Mouse (Mus musculus): ENCODE results near the gene Pard3. TPM values are rescaled to one million over a fixed set of nuclear protein-coding genes. Genes with fewer than 3 reads are reported as not detected.

The Pard3 gene
- total RNA-seq, 2 experiments from 2014 or later, result 14.4 to 21.6 TPM

DNA sequence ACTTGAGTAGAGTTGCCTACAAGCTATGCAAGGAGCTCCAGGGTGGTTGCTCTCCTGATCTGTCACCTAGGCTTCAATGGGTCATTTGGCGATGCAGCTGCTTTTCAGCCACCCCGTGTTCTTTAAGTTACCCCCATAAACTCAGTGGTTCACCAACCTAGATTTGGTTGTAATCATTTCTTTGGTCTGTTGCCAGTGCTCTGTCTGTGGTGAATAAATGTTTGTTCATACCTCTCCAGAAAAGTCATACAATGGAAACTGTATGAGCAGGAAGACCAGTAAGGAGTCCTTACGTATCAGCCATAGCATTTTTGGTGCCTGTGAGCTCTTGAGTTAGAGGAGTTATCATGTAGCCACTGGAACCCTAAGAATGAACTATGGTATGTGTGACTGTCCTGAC, 17.6 kb downstream of the Pard3 start:
- intact Hi-C loops (cut with DNase I), result no loop called here
- DNase-seq (ENCODE audit: low spot score in 2 of 2), result no peak

DNA sequence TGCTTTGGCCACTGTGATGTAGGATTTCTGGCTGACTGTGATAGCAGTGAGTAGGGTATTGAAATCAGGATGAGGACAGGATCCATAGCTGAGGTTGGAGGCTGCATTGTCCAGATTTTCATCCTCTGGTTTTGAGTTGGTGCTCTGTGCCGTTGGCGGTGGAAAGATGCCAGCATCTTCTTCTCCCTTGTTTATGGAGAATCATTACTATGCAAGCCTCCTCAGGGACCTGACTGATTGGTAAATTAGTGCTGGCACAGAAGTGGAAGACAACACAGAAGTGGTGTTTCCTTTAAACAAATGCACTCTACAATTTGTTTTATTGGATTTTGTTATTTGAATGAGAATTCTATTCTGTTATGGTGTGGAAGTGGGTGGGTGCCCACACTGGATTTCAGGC, 18.8 kb downstream of the Pard3 start:
- no peak for DNase-seq (ENCODE audit: low spot score in 2 of 2)
- intact Hi-C loops (cut with DNase I), result no loop called here

DNA sequence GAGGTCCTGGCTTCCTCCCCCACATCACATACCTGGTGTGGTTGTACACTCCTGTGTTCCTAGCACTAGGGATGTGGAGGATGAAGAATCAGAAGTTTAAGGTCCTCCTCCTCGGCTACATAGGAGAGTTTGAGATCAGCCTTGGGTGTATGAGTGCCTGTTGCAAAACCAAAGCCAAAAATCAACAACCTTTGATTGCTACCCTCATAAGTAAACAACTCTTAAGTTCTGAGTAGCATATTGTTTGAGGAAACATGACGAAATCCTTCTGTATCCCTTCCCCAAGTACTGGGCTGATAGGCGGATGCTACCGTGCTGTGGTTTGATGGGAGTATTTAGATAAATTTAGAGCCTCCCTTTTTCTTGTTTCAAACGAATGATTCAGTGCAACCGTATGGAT, 20.9 kb downstream of the Pard3 start:
- intact Hi-C loops (cut with DNase I), result no loop called here
- no peak for DNase-seq (ENCODE audit: low spot score in 2 of 2)

DNA sequence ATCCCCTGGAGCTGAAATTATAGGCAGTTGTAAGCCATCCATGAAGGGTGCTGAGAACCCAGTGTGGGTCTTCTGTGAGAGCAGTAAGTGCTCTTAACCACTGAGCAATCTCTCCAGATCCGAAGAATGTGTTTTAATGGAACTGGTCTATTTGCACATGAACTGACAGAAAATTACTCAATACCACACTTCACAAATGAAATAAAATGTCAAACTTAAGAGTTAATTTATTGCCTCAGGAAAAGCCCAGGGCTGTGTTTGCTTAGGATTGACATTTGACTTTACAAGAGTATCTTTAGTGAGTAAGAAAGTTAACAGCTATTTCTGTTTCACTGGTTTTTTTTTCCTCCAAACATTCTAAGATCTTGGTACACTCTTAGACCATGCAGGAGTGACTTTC, 23.7 kb downstream of the Pard3 start:
- no peak for DNase-seq (ENCODE audit: low spot score in 2 of 2)
- intact Hi-C loops (cut with DNase I), result no loop called here

DNA sequence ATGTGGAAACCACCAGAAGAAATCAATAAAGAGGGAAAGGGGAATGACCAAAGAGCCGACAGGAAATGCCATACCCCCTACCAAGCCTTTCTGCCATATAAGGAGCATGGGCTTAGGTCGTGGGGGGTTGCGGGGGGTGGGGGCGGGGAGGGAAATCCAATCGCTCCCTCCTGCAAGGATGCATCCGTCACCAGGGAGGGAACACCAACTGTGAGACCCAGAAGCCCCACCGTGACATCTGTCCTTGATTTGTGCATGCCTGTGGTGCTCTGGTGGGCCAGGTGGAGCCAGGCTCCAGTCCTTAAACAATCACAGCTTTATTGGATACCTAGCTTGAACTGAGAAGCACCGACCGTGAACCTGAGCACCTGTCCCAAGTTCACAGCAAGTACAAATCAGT, 24.7 kb downstream of the Pard3 start:
- no peak for DNase-seq (ENCODE audit: low spot score in 2 of 2)
- intact Hi-C loops (cut with DNase I), result no loop called here

DNA sequence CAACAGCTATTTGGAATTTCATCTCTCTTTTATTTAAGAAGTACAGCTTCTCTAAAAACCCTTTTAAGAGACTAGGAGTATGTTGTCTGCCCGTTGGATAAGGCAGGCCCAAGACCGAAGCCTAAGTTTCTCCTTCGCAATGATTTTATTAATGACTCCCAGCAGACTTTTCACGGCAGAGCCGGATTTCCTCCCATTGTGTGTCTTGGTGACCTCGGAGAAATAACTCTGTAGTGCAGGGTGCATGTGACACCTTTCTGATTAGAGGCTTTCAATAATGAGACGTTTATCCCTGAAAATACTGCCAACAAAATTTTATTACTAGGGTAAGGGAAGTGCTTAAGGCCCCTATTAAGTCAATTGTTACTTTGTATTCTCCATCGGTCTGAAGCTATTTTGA, 25.3 kb downstream of the Pard3 start:
- intact Hi-C loops (cut with DNase I), result no loop called here

DNA sequence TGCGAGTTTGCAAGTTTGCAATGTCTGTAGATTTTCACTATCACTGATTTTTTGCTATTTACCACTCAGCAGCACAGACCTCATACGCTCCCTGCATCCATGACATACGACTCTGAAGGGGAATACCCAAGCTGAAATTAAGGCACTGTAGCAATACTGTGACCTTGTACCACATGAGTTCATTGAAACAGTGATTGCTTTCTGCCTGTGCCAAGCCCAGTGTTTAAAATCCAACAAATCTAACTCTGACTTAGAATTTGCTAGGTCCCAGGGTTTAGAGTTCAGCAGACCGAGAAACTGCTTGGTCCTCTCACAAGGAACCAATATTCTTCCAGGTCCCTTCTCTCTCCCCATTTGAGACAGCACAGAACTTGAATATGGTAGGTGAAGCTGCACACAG, 26.7 kb downstream of the Pard3 start:
- intact Hi-C loops (cut with DNase I), result no loop called here
- DNase-seq (ENCODE audit: low spot score in 2 of 2), result no peak

More for the DNA sequence above, 25.3 kb downstream of the Pard3 start:
- DNase-seq (ENCODE audit: low spot score in 2 of 2), result no peak

DNA sequence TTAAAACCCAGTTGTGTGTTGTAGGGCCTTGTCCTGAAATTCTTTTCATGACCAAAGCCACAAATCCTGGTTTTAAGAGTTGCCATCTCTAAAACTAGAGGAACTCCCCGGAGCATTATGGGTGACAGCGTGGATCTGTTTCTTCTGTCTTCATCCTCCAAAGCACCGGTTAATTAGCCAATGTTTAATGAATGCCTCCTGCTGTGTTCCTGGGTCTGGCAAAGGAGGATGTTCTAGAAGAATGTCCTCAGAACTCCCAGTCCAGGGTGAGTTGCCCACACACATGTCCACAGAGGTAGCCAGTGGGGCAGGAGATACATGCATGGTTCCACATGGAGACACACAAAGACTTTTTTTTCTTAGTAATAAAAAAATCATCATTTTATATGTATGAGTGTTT, 28.2 kb downstream of the Pard3 start:
- intact Hi-C loops (cut with DNase I), result no loop called here
- DNase-seq (ENCODE audit: low spot score in 2 of 2), result no peak

DNA sequence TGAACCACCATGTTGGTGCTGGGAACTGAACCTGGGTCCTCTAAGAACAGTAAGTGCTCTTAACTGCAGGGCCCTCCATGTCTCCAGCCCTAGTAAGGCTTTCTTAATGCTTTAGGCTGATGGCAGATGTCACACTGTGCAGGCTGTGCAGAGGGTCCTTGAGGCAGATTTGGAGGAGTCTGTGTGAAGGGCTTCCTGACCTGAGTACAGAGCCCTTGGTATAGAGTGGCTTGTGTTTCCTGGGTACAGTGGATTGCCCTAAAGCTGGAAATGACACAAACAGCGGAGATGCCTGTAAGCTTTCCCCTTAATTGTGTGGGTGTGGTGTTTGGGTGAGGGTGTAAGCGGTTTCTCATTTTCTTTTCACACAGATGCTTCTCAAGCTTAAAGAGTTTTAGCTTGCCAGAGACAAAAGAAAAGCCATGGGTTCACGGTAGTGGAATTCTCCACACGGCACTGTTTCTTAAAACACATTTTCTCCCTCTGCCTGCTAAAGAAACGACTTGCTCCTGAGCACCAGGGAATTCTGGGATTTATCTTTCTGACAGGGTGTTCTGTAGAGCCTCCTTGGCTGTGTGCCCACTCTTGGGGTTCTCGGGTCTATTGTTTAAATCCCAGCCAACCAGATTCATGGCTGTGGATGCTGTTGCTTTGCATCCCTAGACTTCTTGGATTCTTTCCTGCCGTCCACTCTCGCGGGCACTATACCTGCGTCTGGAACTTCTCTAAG, 28.9 kb downstream of the Pard3 start:
- DNase-seq (ENCODE audit: low spot score in 2 of 2), result peak; percentile 12 to 13

DNA sequence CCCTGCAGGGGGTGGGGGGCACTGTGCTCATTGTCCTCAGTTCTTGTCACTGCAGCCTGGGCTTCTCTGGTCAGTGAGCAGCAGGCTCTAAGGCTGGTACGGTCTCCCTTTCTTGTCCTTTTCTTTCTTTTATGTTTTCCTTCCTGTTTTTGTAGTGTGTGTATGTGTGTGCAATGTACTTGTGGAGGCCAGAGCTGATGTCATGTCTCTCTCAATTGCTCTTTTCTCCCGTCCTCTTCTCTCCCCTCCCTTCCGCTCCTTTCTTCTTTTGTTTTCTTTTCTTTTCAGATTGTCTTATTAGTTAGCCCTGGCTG, 29.4 kb downstream of the Pard3 start:
- intact Hi-C loops (cut with DNase I), result no loop called here
- no peak for DNase-seq (ENCODE audit: low spot score in 2 of 2)

More for the DNA sequence above, 28.9 kb downstream of the Pard3 start:
- intact Hi-C loops (cut with DNase I), result no loop called here

DNA sequence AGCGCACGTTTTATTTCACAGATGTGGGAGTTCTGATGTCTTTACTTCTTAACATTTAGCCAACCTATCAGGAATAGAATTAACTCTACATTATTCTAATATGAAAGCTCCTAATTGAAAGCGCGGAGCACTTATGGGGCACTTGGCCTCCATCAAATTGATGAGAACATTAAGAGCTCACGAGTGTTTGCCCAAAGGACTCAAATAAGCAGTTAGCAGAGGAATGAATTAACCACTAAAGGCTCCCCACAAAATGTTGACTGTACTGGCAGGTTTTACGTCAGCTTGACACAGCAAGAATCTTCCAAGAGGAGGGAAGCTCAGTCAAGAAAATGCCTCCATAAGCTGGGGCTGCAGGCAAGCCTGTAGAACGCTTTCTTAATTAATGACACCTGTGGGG, 32.1 kb downstream of the Pard3 start:
- DNase-seq (ENCODE audit: low spot score in 2 of 2), result no peak
- intact Hi-C loops (cut with DNase I), result no loop called here

DNA sequence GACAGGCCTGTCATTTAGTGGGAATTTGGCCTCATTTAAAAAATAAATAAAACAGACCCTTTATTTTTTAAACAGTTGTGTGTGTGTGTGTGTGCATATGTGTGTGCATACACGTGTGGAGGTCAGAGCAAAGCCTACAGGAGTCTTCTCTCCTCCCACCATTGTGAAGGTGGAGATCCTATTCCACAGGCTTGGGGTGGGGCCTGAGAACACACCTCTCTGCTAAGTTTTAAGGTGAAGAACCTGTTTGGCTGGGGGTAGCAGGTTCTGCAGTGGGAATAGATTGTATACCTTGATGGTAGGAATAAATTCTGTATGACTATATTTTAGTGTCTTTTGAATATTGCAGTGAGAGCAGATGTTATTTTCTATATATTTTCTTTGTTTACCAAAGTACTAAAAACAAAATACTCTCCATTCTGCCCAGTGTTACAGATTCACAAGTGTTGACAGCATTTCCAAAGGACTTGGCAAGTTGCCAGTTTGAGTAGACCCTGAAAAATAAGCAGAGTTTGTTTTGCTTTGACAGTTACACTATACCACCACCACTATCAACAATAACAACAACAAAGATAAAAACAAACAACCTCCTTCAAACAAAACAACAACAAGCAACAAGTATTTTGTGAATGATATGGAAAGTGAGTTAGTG, 35.9 kb downstream of the Pard3 start:
- intact Hi-C loops (cut with DNase I), result no loop called here
- DNase-seq (ENCODE audit: low spot score in 2 of 2), result no peak

DNA sequence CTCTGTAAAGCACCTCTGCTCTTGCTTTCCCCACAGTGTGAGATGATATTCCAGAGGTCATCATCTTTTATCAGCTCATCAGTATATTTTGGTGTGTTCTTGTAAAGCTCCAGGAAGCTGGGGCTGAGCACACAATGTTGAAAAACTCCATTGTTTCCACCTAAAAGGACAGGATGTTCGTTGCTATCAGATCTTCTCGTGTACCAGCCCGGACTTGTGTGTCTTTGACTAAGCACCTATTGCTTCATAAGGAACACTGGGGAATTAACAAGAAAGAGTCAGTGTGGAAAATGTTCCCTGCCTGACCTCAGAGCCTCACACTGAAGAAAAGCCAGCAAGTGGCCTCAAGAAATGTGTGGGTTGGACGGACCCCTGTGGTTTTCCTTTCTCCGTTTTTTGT, 39.6 kb downstream of the Pard3 start:
- no peak for DNase-seq (ENCODE audit: low spot score in 2 of 2)

DNA sequence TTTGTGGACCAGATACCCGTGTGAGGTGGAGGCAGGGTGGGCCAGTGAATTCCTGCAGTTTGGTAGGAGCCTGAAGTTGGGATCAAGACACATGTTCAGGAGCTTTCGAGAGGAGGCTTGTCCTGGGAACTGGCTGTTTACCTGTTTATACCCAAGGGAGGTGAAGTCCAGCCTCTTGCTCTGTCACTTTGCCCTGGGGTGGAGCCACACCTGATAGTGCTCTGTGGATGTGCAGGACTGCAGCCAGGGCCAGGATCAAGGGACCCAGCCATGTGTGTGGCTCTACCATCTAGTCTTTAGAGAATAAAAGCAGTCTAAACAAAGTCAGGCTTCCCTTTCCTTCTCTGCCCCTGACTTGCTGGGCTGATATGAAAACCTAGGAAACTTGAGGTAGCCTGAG, 40.9 kb downstream of the Pard3 start:
- intact Hi-C loops (cut with DNase I), result no loop called here

More for the DNA sequence above, 39.6 kb downstream of the Pard3 start:
- intact Hi-C loops (cut with DNase I), result no loop called here

DNA sequence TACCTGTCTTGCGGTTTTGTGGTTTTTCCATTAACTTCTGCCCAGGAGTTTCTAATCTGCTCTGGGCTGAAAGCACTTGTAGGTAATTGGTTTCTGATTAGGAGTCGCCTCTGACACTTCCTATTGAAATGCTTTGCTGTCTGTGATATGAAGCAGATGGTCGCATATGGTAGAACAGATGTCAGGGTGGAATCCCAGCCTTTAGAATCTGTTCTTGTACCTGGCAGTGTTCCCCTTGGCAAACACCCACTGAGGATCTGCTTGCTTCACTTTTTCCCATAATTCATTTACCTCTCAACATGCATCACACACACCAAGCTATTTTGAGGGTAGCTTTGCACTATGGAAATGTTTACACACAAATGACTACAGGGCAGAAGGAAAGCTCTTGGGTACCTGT, 44.2 kb downstream of the Pard3 start:
- peak; percentile 59 to 88 for DNase-seq (ENCODE audit: low spot score in 2 of 2)
- intact Hi-C loops (cut with DNase I), result no loop called here

More for the DNA sequence above, 40.9 kb downstream of the Pard3 start:
- no peak for DNase-seq (ENCODE audit: low spot score in 2 of 2)

DNA sequence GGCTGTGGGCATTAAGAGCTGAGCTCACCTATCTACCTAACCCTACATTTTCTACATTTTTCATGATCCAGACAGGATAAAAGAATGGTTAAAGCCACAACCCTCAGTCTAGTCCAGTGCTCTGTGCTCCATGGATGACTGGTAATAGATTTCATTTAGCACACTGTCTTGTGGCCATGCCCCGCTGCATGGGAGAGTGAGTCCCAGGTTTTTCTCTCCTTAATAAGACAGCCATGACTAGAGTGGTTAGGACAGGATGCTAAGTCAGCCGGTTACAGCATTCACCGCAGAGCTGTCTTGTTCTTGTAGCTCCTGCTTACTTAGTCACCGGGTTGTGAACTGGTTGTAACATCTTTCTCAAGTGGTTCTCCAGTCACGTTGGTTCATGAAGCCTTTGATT, 49.5 kb downstream of the Pard3 start:
- DNase-seq (ENCODE audit: low spot score in 2 of 2), result no peak
- intact Hi-C loops (cut with DNase I), result no loop called here

DNA sequence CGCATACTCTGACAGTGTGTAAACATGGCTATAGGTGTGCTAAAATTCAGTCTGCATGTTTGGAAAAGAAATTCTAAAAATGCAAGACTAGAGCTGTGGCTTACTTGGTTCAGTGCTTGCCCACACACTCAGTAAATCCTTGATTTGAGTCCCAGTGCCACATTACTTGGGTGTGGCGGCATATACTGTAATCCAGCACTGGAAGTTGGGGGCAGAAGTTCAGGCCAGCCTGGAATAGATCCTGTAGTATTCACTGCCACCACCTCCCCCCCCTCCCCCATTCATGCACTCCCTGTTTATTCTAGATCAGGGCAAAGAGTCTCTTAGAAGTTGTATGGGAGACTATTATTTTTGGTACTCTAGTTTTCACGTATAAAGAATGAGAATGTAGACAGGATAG, 52.1 kb downstream of the Pard3 start:
- intact Hi-C loops (cut with DNase I), result no loop called here
- no peak for DNase-seq (ENCODE audit: low spot score in 2 of 2)

DNA sequence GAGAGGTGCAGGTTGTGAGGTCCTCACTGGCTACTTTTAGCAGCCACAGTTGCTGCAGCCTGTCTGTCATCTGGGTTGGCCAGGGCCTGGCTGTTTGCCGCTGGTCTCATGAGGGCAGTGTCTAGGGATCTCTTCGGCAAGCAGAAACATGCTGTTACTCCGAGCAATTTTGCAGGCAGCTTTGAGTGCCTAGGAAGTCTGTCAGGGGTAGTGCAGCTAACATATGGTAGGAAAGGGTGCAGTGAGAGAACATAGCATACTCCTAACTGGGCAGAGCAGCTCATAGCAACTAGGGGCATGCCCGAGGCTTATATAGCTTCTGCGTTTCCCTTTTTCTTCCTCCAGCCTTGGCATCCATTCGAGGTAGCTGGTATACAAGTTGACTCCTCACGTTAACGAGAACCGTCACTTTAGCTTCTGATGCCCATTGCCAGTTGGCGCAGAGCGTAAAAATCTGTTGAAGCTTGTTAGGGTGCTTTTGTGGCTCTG, 54.7 kb downstream of the Pard3 start:
- intact Hi-C loops (cut with DNase I), result no loop called here
- DNase-seq (ENCODE audit: low spot score in 2 of 2), result no peak

DNA sequence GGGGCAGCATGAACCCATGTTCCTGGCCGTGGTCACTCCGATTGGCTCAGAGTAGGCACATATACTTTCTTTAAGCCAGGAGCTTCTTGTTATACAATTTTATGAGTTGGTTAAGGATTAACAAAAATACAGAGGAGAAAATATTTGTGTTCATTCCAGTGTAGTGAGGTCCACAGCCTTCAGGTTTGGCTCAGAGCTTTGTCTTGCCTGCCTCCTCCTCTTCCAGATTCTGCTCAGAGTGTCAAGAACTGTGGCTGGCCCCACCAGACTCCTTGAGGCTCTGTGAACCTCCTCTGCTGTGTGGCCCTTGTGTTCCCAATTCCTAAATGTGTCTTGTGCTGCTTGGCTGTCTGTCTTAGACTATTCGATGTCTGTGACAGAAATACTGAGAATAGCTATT, 59.7 kb downstream of the Pard3 start:
- intact Hi-C loops (cut with DNase I), result no loop called here

DNA sequence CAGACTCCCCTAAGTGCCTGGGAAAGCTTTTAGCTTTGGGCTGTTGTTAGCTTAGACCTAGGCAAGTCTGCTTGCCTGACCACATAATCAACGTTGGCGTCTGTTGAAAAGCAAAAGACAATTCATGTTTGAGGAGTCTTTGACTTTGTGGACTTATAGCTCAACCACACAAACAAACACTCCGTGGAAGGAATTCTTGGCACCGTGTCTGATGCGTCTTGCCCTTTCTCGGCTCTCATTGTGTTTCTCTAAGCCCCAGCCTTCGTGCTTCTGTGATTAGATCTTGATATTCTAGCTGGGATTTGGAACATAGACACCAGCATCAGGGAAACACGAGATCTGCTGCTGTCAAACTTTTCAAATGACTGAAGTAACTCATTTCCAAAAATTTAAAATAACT, 61.1 kb downstream of the Pard3 start:
- intact Hi-C loops (cut with DNase I), result no loop called here

More for the DNA sequence above, 59.7 kb downstream of the Pard3 start:
- DNase-seq (ENCODE audit: low spot score in 2 of 2), result no peak

More for the DNA sequence above, 61.1 kb downstream of the Pard3 start:
- no peak for DNase-seq (ENCODE audit: low spot score in 2 of 2)
